Mouse (Mus musculus) G1E (cell line): ENCODE results near the gene Phc2.

Experiments
- CTCF ChIP-seq: IDR thresholded peaks from 2 replicates; pipeline ENCODE4 v1.5.1; 2012; ENCODE audit warnings: low read depth, low read length, inconsistent platforms, mixed read lengths
- TAL1 ChIP-seq: conservative IDR thresholded peaks from 2 replicates; pipeline ENCODE4 v1.6.1; 2012; ENCODE audit warnings: low read depth, low read length, inconsistent platforms, mixed read lengths

DNA sequence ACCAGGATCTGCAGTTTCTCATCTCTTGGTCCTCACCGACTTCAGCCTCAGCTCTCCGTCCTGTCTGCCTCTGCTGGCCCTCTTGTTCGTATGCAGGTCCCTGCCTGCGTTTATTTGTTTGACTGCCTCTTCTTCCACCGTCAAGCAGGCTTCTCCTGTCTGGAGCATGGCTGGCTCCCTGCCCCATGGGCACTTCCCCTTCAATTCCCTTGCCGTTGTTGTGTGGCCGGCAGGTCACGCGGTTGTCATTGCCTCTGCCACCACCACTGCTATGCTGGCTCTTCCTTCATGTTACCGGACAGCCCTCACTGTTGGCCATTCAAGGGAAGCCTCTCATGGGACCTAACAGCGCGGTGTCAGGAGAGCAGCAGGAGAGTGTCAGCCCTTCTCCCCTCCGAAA, 113.6 kb downstream of the Phc2 start:
- TF ChIP-seq CTCF (no peak), TAL1 (no peak)
